Mouse (Mus musculus): ENCODE results near the gene Epb41l4b.

DNA sequence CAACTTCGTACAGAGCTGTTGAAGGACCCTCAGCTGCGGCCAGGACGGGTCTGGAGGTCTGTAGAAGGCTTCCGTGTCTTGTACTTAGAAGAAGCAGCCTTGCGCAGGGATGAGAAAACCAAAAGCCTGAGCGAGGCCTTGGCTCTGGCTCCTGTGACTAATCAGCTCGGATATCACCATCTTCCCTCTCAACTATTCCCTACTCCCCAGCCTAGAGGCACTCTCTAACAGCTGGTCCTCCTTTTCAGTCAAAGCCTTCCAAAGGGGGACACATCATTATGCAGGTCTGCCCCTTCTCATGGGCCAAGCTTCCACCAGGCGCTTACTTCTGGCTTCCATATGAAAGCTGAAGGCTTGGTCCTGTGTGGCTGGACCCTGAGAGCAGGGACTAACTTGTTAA, 139.4 kb downstream of the Epb41l4b start:
- TF ChIP-seq CTCF (IDR thresholded peaks at IDR 0.05; ENCODE audit: borderline replicate concordance, insufficient read depth, low read length) (no peak), POLR2A (IDR thresholded peaks at IDR 0.05; ENCODE audit: low read depth, low read length) (no peak)
